Mouse (Mus musculus): ENCODE data around the gene 4930562C15Rik. TPM values are rescaled to one million over a fixed set of nuclear protein-coding genes. Genes with fewer than 3 reads are reported as not detected.

The 4930562C15Rik gene
- polyA plus RNA-seq, 1 experiment from 2014 or later = 0.31 TPM

GRCm38 (mm10) chr16:4861392-4861791, 26.2 kb downstream of the 4930562C15Rik start:
- no peak for DNase-seq (ENCODE audit: low spot score)

GRCm38 (mm10) chr16:4862863-4863483, 27.8 kb downstream of the 4930562C15Rik start:
- peak; percentile 77 for DNase-seq (ENCODE audit: low spot score)

- DNase-seq (ENCODE audit: low spot score) = no peak
Measured at GRCm38 (mm10) chr16:4863742-4864141, 28.5 kb downstream of the 4930562C15Rik start.

GRCm38 (mm10) chr16:4866101-4866695, 31.0 kb downstream of the 4930562C15Rik start:
- no peak for DNase-seq (ENCODE audit: low spot score)

GRCm38 (mm10) chr16:4870490-4870889, 35.3 kb downstream of the 4930562C15Rik start:
- DNase-seq (ENCODE audit: low spot score) = no peak

GRCm38 (mm10) chr16:4871926-4872325, 36.7 kb downstream of the 4930562C15Rik start:
- no peak for DNase-seq (ENCODE audit: low spot score)

GRCm38 (mm10) chr16:4875198-4876032, 40.2 kb downstream of the 4930562C15Rik start:
- no peak for DNase-seq (ENCODE audit: low spot score)

GRCm38 (mm10) chr16:4876033-4876680, 40.9 kb downstream of the 4930562C15Rik start:
- no peak for DNase-seq (ENCODE audit: low spot score)

GRCm38 (mm10) chr16:4877195-4877594, 42.0 kb downstream of the 4930562C15Rik start:
- no peak for DNase-seq (ENCODE audit: low spot score)

- DNase-seq (ENCODE audit: low spot score) = no peak
Measured at GRCm38 (mm10) chr16:4877701-4878100, 42.5 kb downstream of the 4930562C15Rik start.

GRCm38 (mm10) chr16:4878192-4878885, 43.1 kb downstream of the 4930562C15Rik start:
- DNase-seq (ENCODE audit: low spot score) = peak; percentile 81

- peak; percentile 63 for DNase-seq (ENCODE audit: low spot score)
Measured at GRCm38 (mm10) chr16:4879101-4879707, 44.0 kb downstream of the 4930562C15Rik start.

- peak; percentile 83 for DNase-seq (ENCODE audit: low spot score)
Measured at GRCm38 (mm10) chr16:4879708-4880124, 44.5 kb downstream of the 4930562C15Rik start.

GRCm38 (mm10) chr16:4880136-4880825, 45.1 kb downstream of the 4930562C15Rik start, which contains the start of gene Ubald1:
Gene Ubald1, minus strand, starts transcription at chr16:4880315.
- DNase-seq (ENCODE audit: low spot score) = peak; percentile 98

- no peak for DNase-seq (ENCODE audit: low spot score)
Measured at GRCm38 (mm10) chr16:4881400-4882351, 46.5 kb downstream of the 4930562C15Rik start.

- DNase-seq (ENCODE audit: low spot score) = no peak
Measured at GRCm38 (mm10) chr16:4884930-4885329, 49.7 kb downstream of the 4930562C15Rik start.

GRCm38 (mm10) chr16:4885760-4886689, 50.8 kb downstream of the 4930562C15Rik start, which contains the start of gene Mgrn1:
Gene Mgrn1, plus strand, starts transcription at chr16:4886249.
- peak; percentile 77 for DNase-seq (ENCODE audit: low spot score)

GRCm38 (mm10) chr16:4886690-4887020, 51.4 kb downstream of the 4930562C15Rik start:
- no peak for DNase-seq (ENCODE audit: low spot score)
